Mouse (Mus musculus) myocyte (in vitro differentiated cells): ENCODE results near the gene Olfr231. TPM values are rescaled to one million over a fixed set of nuclear protein-coding genes. Genes with fewer than 3 reads are reported as not detected.

Experiments
- H3K27me3 ChIP-seq: one replicate; pipeline ENCODE4 v1.6.1; 2011; ENCODE audit not compliant: control insufficient read depth, insufficient read depth, insufficient read length
- H3K36me3 ChIP-seq: one replicate; pipeline ENCODE4 v1.6.1; 2011; ENCODE audit not compliant: control insufficient read depth, insufficient read depth
- H3K4me2 ChIP-seq: one replicate; pipeline ENCODE4 v1.6.1; 2011; ENCODE audit warnings: low read depth, control low read depth
- H3K4me3 ChIP-seq: one replicate; pipeline ENCODE4 v1.5.1; 2011; ENCODE audit warnings: mild to moderate bottlenecking, control low read depth, moderate library complexity
- H3K79me2 ChIP-seq: one replicate; pipeline ENCODE4 v1.6.1; 2011; ENCODE audit not compliant: control insufficient read depth, insufficient read depth
- H3ac ChIP-seq: one replicate; pipeline ENCODE4 v1.6.1; 2011; ENCODE audit not compliant: control insufficient read depth, insufficient read length
- CEBPB ChIP-seq: IDR thresholded peaks from 2 replicates; pipeline ENCODE4 v1.6.1; 2011; ENCODE audit warnings: mild to moderate bottlenecking, moderate library complexity; ENCODE audit not compliant: poor library complexity, insufficient read depth, severe bottlenecking
- E2F4 ChIP-seq: IDR thresholded peaks from one replicate; pipeline ENCODE4 v1.6.1; 2011; ENCODE audit warnings: mild to moderate bottlenecking, control low read depth, moderate library complexity; ENCODE audit not compliant: insufficient read depth
- MAX ChIP-seq: IDR thresholded peaks from one replicate; pipeline ENCODE4 v1.6.1; 2011; ENCODE audit warnings: low read depth, mild to moderate bottlenecking, control low read depth
- MYOD1 ChIP-seq, 3 experiments: IDR thresholded peaks; one replicate each; pipeline ENCODE4 v1.6.1; 2011; ENCODE audit warnings: control low read depth in 2 of 3, low read depth in 2 of 3, mild to moderate bottlenecking in 2 of 3, moderate library complexity in 1 of 3; ENCODE audit not compliant: insufficient read length in 2 of 3, control insufficient read depth in 1 of 3
- MYOG ChIP-seq, 3 experiments: IDR thresholded peaks; one replicate each; pipeline ENCODE4 v1.6.1; 2011; ENCODE audit warnings: control low read depth in 2 of 3, low read depth in 2 of 3, mild to moderate bottlenecking in 2 of 3; ENCODE audit not compliant: insufficient read length in 2 of 3, control insufficient read depth in 1 of 3, insufficient read depth in 1 of 3
- POLR2A ChIP-seq: IDR thresholded peaks from one replicate; pipeline ENCODE4 v1.6.1; 2011; ENCODE audit warnings: low read depth, mild to moderate bottlenecking, control low read depth, moderate library complexity; ENCODE audit not compliant: insufficient read length
- POLR2AphosphoS2 ChIP-seq: IDR thresholded peaks from one replicate; pipeline ENCODE4 v1.6.1; 2011; ENCODE audit warnings: low read depth, control low read depth; ENCODE audit not compliant: insufficient read length
- REST ChIP-seq: IDR thresholded peaks from one replicate; pipeline ENCODE4 v1.6.1; 2011; ENCODE audit warnings: mild to moderate bottlenecking, control low read depth, moderate library complexity; ENCODE audit not compliant: insufficient read depth, insufficient read length
- SRF ChIP-seq: IDR thresholded peaks from one replicate; pipeline ENCODE4 v1.6.1; 2011; ENCODE audit warnings: low read depth; ENCODE audit not compliant: control insufficient read depth, insufficient read length
- TCF12 ChIP-seq: IDR thresholded peaks from one replicate; pipeline ENCODE4 v1.6.1; 2011; ENCODE audit warnings: mild to moderate bottlenecking, control low read depth; ENCODE audit not compliant: poor library complexity, insufficient read depth, severe bottlenecking
- TCF3 ChIP-seq: IDR thresholded peaks from one replicate; pipeline ENCODE4 v1.6.1; 2011; ENCODE audit warnings: low read depth, control low read depth; ENCODE audit not compliant: insufficient read length
- USF1 ChIP-seq: IDR thresholded peaks from one replicate; pipeline ENCODE4 v1.6.1; 2011; ENCODE audit warnings: low read depth, mild to moderate bottlenecking, control low read depth, moderate library complexity
- polyA plus RNA-seq: library from polyadenylated mRNA; unstranded; fragments of >200 nt; fragmentation: generic; extraction: Trizol; gene quantifications from one replicate; pipeline ENCODE4 v1.2.1, GENCODE M21; 2012; ENCODE audit warnings: missing spikeins

Gene Olfr231
- not detected for polyA plus RNA-seq

- H3K4me3 ChIP-seq: no peak within 1 kb of the TSS
- H3K79me2 ChIP-seq: no peaks in the 10 kb centered on the region
- H3K4me2 ChIP-seq: no peak within 1 kb of the TSS
- H3K36me3 ChIP-seq: no peaks in the 10 kb centered on the region
- H3ac ChIP-seq: no peak within 1 kb of the TSS
- no peaks in the 10 kb centered on the region for H3K27me3 ChIP-seq
- no peak for TF ChIP-seq MYOD1 (IDR thresholded peaks at IDR 0.05; ENCODE audit: control insufficient read depth in 1 of 3, insufficient read length in 2 of 3, low read depth in 2 of 3)
- TF ChIP-seq CEBPB: no peak
- TF ChIP-seq TCF12: no peak
- TF ChIP-seq SRF: no peak
- no peak for TF ChIP-seq POLR2A
- no peak for TF ChIP-seq USF1
- TF ChIP-seq POLR2AphosphoS2: no peak
- TF ChIP-seq E2F4: no peak
Observed at GRCm38 (mm10) chr1:174121062-174121461, at the start of gene Olfr231. Olfr231 (minus strand) TSS chr1:174121162.

- no peak overlapping the region for H3K4me2 ChIP-seq
Observed at GRCm38 (mm10) chr1:174169024-174169423, 48.1 kb upstream of the Olfr231 start.

DNA sequence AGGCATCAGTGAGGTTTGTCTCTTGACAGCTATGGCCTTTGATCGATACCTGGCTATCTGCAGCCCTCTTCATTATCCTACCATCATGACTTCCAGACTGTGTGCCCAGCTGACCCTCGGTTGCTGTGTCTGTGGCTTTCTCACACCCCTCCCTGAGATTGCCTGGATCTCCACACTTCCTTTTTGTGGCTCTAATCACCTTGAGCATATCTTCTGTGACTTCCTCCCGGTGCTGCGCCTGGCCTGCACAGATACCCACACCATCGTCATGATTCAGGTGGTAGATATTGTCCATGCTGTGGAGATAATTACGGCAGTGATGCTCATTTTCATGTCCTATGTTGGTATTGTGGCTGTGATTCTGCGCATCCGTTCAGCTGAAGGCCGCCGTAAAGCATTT, 38.1 kb upstream of the Olfr231 start:
- Histone ChIP-seq H3K27me3 (no peaks in the 10 kb centered on the region), H3K79me2 (no peaks in the 10 kb centered on the region), H3ac (no peak overlapping the region), H3K4me3 (no peak overlapping the region), H3K36me3 (no peaks in the 10 kb centered on the region), H3K4me2 (no peak overlapping the region)
- TF ChIP-seq POLR2A (no peak), TCF12 (no peak), USF1 (no peak), CEBPB (no peak), TCF3 (no peak), SRF (no peak), MYOD1 (IDR thresholded peaks at IDR 0.05; ENCODE audit: control insufficient read depth in 1 of 3, insufficient read length in 2 of 3, low read depth in 2 of 3) (no peak), MAX (no peak), POLR2AphosphoS2 (no peak), MYOG (IDR thresholded peaks at IDR 0.05; ENCODE audit: control insufficient read depth in 1 of 3, insufficient read depth in 1 of 3, insufficient read length in 2 of 3, low read depth in 2 of 3) (no peak), E2F4 (no peak), REST (no peak)

More at GRCm38 (mm10) chr1:174169024-174169423, 48.1 kb upstream of the Olfr231 start:
- H3K4me3 ChIP-seq: no peak overlapping the region
- H3K27me3 ChIP-seq: no peaks in the 10 kb centered on the region
- H3K36me3 ChIP-seq: no peaks in the 10 kb centered on the region
- no peak overlapping the region for H3ac ChIP-seq
- TF ChIP-seq E2F4 (no peak), MYOG (IDR thresholded peaks at IDR 0.05; ENCODE audit: control insufficient read depth in 1 of 3, insufficient read depth in 1 of 3, insufficient read length in 2 of 3, low read depth in 2 of 3) (no peak), CEBPB (no peak), POLR2AphosphoS2 (no peak), TCF12 (no peak), SRF (no peak), MYOD1 (IDR thresholded peaks at IDR 0.05; ENCODE audit: control insufficient read depth in 1 of 3, insufficient read length in 2 of 3, low read depth in 2 of 3) (no peak), TCF3 (no peak), POLR2A (no peak), REST (no peak), USF1 (no peak), MAX (no peak)
- H3K79me2 ChIP-seq: no peaks in the 10 kb centered on the region

GRCm38 (mm10) chr1:174158512-174158911, 37.5 kb upstream of the Olfr231 start:
- Histone ChIP-seq H3K4me2 (no peak overlapping the region), H3K79me2 (no peaks in the 10 kb centered on the region), H3ac (no peak overlapping the region), H3K27me3 (no peaks in the 10 kb centered on the region), H3K36me3 (no peaks in the 10 kb centered on the region), H3K4me3 (no peak overlapping the region)
- TF ChIP-seq REST: no peak
- TF ChIP-seq SRF: no peak

DNA sequence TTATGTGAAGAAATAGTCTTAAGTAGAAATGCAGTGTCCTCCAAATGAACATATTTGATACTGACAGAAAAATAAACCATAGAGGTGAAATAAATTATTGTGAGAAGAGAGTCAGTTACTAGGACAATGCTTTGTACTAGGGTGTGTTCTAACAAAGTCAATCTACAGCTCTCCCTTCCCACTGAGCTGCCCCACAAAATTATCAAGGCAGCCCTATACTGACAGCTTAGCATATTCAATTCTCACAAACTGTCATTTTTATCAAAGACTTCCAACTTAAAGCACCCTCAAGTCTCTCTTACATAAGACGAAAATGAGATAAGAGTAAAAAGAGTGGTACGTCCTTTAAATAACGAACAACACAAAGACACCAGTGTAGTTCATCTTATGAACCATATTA, 36.7 kb upstream of the Olfr231 start:
- TF ChIP-seq E2F4: no peak
- TF ChIP-seq SRF: no peak
- no peak for TF ChIP-seq TCF3
- TF ChIP-seq MYOG (IDR thresholded peaks at IDR 0.05; ENCODE audit: control insufficient read depth in 1 of 3, insufficient read depth in 1 of 3, insufficient read length in 2 of 3, low read depth in 2 of 3): no peak
- no peak for TF ChIP-seq MYOD1 (IDR thresholded peaks at IDR 0.05; ENCODE audit: control insufficient read depth in 1 of 3, insufficient read length in 2 of 3, low read depth in 2 of 3)
- TF ChIP-seq REST: no peak
- TF ChIP-seq USF1: no peak
- TF ChIP-seq CEBPB: no peak
- TF ChIP-seq MAX: no peak
- no peak for TF ChIP-seq TCF12
- TF ChIP-seq POLR2A: no peak
- no peak for TF ChIP-seq POLR2AphosphoS2
- Histone ChIP-seq H3K79me2 (no peaks in the 10 kb centered on the region), H3K4me3 (no peak overlapping the region), H3K4me2 (no peak overlapping the region), H3K27me3 (no peaks in the 10 kb centered on the region), H3ac (no peak overlapping the region), H3K36me3 (no peaks in the 10 kb centered on the region)
